7 mouse cellular contexts compared by ENCODE assay signal in the genomic region with DNA sequence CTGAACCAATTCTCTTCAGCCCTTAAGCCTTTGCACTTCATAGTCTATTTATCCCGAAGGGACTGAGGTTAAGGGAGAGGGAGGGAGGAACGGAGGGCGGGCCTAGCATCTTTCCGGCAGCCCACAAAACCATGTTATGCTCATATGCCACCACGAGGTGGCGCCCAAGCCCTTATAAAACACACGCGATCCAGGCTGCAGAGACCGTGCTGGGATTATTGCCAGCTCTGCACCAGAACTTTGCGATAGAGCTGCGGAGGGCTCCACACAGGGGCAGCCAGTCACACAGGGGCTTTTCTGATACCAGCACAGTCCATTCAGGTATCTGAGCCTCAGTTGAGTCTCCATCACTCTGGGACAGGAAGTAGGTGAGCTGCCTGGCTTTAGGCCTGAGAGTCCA. TPM values are rescaled to one million over a fixed set of nuclear protein-coding genes. Genes with fewer than 3 reads are reported as not detected.
A peak's percentile ranks its signal among the peaks of the same experiment; 100 is the strongest.
DNase-seq lines count a peak whose midpoint lies in the region; ATAC-seq and TF ChIP-seq lines count a peak whose summit lies in the region.

No protein-coding gene starts in this region.

- H3K4me3 ChIP-seq in midbrain, embryonic 13.5 days (replicated peaks), result no peak overlapping the region
- no peak overlapping the region for H3K4me3 ChIP-seq in small intestine, adult 2 months (ENCODE audit: low read depth, low read length)

- TF ChIP-seq POLR2A in small intestine, adult 2 months (IDR thresholded peaks at IDR 0.05; ENCODE audit: low read depth, low read length), result no peak

- no peak overlapping the region for H3K27ac ChIP-seq in midbrain, embryonic 13.5 days
- H3K27ac ChIP-seq in small intestine, adult 2 months (ENCODE audit: insufficient read depth, low read depth, low read length), result no peak overlapping the region

- peak; percentile 75 for DNase-seq in T-cell, adult 2 months (ENCODE audit: low spot score)
- peak; percentile 89 for DNase-seq in cerebellum, adult 9-11 months
- peak; percentile 79 to 90 for DNase-seq in frontal cortex, postnatal 10 days (ENCODE audit: low spot score in 2 of 2)
- peak; percentile 83 for DNase-seq in hindlimb bud, embryonic 11.5 days (ENCODE audit: extremely low spot score, low read depth, low spot score)
- peak; percentile 55 to 95 for DNase-seq in left cerebral cortex, adult 9 months (ENCODE audit: low spot score in 2 of 2)

- H3K36me3 ChIP-seq in midbrain, embryonic 13.5 days, result no peaks in the 10 kb centered on the region
- no peaks in the 10 kb centered on the region for H3K36me3 ChIP-seq in small intestine, adult 2 months (ENCODE audit: control insufficient read depth, insufficient read depth, low read length)

- H3K9me3 ChIP-seq in midbrain, embryonic 13.5 days, result no peaks in the 10 kb centered on the region

- H3K9ac ChIP-seq in midbrain, embryonic 13.5 days (replicated peaks), result no peak overlapping the region

- H3K4me1 ChIP-seq in midbrain, embryonic 13.5 days (replicated peaks), result peaks cover 6% of the 10 kb centered on the region
- peaks cover 7% of the 10 kb centered on the region for H3K4me1 ChIP-seq in small intestine, adult 2 months (ENCODE audit: control insufficient read depth, insufficient read depth, insufficient read length, low read length)

- H3K27me3 ChIP-seq in midbrain, embryonic 13.5 days, result peaks cover 36% of the 10 kb centered on the region
- H3K27me3 ChIP-seq in small intestine, adult 2 months (ENCODE audit: control insufficient read depth, insufficient read depth, low read length), result no peaks in the 10 kb centered on the region

- no peak overlapping the region for H3K4me2 ChIP-seq in midbrain, embryonic 13.5 days (replicated peaks)

- TF ChIP-seq CTCF in small intestine, adult 2 months (IDR thresholded peaks at IDR 0.05; ENCODE audit: extremely low read depth, insufficient read length, insufficient replicate concordance, low read depth, low read length), result peak; percentile 91

- peak; percentile 59; the same call in 1 of the 2 replicates for ATAC-seq in midbrain, embryonic 13.5 days

- 1% methylated on average over 11 of the region's 11 CpGs for WGBS in midbrain, embryonic 13.5 days
- under 1% methylated on average over 11 of the region's 11 CpGs for WGBS in small intestine, adult 2 months

RNA-seq across cellular contexts. Expression of a gene that starts 12.1 kb away (rescaled TPM):
- 12.6 and 16.2 TPM in 2 replicates for polyA plus RNA-seq in midbrain, embryonic 13.5 days (2015; fragmentation: Nextera tagmentation; extraction: Ambion mirVana)
- 123 and 433 TPM in 2 replicates for polyA plus RNA-seq in small intestine, adult 2 months (2012; rRNA removed)
